Mouse (Mus musculus) fibroblast of lung, adult 2 months (primary cell): ENCODE data around the gene Thrsp.

ENCODE experiments used
- DNase-seq: peaks from one replicate; pipeline ENCODE4 v3.0.0-alpha.2; 2011; ENCODE audit warnings: low read depth

Thrsp gene

GRCm38 (mm10) chr7:97416473-97416872, 1.1 kb downstream of the Thrsp start:
- DNase-seq = no peak

DNA sequence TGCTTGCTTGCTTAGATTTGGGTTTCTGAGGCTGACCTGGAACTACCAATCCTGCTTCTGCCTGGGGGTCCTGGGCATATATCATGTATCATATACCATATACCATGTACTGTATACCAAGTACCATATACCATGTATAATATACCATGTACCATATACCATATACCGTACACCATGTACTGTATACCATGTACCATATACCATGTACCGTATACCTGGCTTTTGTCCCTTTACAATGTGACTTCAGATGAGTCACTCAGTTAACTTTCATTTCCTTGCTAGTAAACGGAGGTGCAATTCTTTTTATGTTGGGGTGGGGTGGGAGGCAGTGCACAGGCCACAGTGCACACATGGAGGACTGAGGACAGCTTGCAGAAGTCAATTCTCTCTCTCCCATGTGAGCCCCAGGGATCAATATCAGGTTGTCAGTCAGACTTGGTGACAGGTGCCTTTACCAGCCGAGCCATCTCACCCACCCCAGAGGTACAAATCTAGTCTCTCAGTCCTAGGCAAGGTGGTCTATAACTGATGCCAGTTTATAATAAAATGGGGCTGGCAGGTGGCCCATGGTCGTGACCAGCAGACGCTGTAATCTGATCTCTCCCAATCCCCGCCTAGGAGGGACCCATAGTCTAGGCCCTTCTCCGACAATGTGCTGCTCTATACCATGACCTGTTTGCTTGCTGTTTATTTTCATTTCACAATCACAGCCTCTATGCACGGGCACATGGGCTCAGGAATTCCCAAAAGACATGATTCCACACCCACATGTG, 2.4 kb downstream of the Thrsp start:
- no peak for DNase-seq

GRCm38 (mm10) chr7:97414426-97414825, 3.1 kb downstream of the Thrsp start:
- DNase-seq = no peak

GRCm38 (mm10) chr7:97413981-97414380, 3.5 kb downstream of the Thrsp start:
- DNase-seq = no peak

- DNase-seq = no peak
Observed at GRCm38 (mm10) chr7:97411575-97411974, 6.0 kb downstream of the Thrsp start.

GRCm38 (mm10) chr7:97411106-97411505, 6.4 kb downstream of the Thrsp start:
- no peak for DNase-seq

DNA sequence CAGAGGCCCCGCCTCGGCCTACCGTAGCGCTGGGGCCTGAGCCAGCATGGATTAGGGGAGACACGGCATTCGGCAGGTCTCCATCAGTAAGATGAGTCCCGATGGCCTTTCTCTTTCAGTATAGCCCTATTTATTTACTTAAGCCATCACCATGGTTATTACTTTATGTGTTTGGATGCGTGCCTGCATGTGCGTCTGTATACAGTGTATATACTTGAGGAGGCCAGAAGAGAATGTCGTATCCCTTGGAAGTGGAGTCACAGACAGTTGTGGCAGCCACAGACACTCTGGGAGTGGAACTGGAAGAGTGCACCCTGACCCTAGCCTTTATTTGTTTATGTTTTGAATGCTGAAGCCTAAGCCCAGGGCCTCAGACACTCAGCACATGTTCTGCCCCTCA, 10.4 kb downstream of the Thrsp start:
- no peak for DNase-seq

- peak; percentile 38 for DNase-seq
Observed at GRCm38 (mm10) chr7:97399960-97400715, 17.4 kb downstream of the Thrsp start, which contains the start of gene Ndufc2. Gene Ndufc2, plus strand, starts transcription at chr7:97400003.

GRCm38 (mm10) chr7:97398943-97399342, 18.6 kb downstream of the Thrsp start:
- no peak for DNase-seq

- no peak for DNase-seq
Observed at GRCm38 (mm10) chr7:97394375-97394774, 23.2 kb downstream of the Thrsp start.

DNA sequence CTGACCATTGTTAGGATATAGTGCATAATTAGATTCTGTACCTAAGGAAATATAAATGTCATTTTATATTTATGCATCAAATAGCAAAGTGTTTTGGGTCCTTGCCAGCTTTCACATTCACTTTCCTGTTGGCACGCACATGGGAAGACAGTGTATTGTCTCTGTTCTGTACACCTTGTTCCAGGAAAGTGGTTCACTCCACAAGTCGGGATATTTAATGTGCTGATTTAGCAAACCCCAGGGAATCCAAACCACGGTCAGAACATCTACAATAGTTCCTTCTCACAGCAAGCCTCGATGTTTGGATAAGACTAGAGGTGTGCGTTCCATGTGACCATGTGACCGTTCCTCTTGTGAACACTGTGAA, 25.5 kb downstream of the Thrsp start:
- DNase-seq = no peak

DNA sequence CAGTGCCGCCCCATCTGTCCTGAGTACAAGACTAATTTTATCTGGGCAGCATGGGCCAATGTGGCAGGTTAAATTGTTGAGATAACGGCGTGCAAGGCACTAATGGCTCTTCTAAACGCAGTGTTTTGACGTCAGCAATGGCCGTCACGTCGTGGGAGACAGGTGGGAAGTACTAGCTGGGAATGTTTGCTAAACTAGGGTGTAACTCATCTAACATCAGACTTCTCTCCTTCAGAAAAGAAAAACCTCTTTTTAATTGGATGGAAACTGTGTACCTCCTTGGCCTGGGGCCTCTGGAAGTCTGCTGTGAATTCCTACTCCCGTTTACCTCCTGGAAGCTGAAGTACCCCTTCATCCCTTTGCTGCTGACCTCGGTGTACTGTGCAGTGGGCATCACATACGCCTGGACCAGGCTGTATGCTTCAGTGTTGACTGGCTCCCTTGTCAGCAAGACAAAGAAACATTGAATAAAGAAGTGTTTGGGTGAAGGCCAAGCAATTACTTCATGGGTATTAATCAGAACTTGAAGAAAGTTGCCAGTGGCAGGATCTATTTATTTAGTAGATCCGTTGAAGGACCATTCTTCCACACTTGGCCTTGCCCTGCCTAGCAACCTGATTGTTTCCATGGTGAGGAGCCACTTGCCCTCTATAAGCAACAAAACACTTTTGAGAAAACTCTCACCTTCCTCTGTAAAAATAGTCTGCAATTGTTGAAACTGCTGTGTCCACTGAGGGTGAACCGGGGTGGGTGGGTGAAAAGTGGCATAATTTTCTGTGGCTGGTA, 26.0 kb downstream of the Thrsp start:
- no peak for DNase-seq

GRCm38 (mm10) chr7:97388541-97388940, 29.0 kb downstream of the Thrsp start:
- no peak for DNase-seq

GRCm38 (mm10) chr7:97387561-97388147, 29.9 kb downstream of the Thrsp start:
- DNase-seq = no peak

GRCm38 (mm10) chr7:97386806-97387370, 30.6 kb downstream of the Thrsp start:
- DNase-seq = no peak

GRCm38 (mm10) chr7:97386106-97386805, 31.3 kb downstream of the Thrsp start:
- DNase-seq = peak; percentile 65

GRCm38 (mm10) chr7:97383496-97384132, 33.9 kb downstream of the Thrsp start:
- no peak for DNase-seq

- no peak for DNase-seq
Observed at GRCm38 (mm10) chr7:97382661-97383060, 34.9 kb downstream of the Thrsp start.

DNA sequence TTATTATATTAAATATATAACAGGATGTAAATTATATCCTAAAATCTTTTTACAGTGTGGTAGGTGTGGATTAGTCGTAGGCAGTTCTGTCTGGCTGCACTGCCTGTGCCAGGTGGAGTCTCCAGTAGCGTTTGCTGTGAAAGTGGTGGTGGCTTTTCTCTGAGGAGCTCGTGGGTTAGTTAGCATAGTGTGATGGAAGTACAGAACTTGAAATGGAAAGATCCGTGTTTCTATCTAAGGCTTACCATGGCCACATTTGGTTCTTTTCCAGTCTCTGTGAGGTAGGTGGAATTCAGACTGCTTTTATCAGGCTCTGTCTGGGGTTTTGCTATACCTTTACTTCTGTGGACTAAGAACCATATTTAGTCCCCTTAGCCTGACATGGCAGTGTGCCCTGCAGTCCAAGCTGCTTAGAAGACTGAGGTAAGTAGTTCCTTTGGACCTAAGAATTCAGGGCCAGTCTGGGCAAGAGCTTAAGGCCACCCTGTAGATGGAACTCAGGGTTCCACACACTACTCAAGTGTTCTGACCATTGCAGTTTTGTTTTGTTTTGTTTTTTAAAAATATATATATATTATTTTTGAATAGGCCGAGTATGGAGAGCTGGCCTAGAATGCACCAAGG, 36.9 kb downstream of the Thrsp start:
- DNase-seq = no peak

DNA sequence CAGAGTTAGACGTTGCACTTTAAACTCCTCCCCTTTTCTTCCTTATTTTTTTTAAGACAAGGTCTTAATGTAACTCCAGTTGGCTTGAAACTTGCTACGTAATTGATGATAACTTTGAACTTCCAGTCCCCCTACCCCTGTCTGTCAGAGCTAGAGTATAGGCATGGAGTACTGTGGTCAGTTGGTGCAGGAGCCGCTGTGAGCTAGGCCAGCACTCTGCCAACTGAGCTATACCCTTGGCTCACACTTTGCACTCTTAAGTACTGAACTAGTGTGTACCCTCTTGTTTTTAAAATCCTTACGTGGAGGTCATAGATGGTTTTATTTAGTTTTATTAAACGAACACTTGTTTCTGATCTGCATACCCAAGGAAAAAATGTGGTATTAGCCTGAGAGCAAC, 38.2 kb downstream of the Thrsp start:
- no peak for DNase-seq
